Mouse (Mus musculus): ENCODE measurements around the gene Agpat3.

GRCm38 (mm10) chr10:78328011-78328575 is 24.2 kb downstream of the Agpat3 start:
- TF ChIP-seq CTCF (IDR thresholded peaks at IDR 0.05; ENCODE audit: control insufficient read depth, insufficient read depth, low read length), result no peak
- no peak for TF ChIP-seq POLR2A (IDR thresholded peaks at IDR 0.05; ENCODE audit: borderline replicate concordance, control insufficient read depth, low read depth, low read length)
